Mouse (Mus musculus) embryonic facial prominence, embryonic 14.5 days (tissue): ENCODE data around the gene Lyrm9. TPM values are rescaled to one million over a fixed set of nuclear protein-coding genes. Genes with fewer than 3 reads are reported as not detected.

ENCODE experiments used
- polyA plus RNA-seq: library from polyadenylated mRNA; unstranded; fragments of >200 nt; fragmentation: Nextera tagmentation; extraction: Ambion mirVana; gene quantifications from 2 replicates; pipeline ENCODE4 v1.2.1, GENCODE M21; 2014

Lyrm9 gene
- polyA plus RNA-seq, 1 experiment from 2014 or later: 14.2 TPM

Other genes starting within 250 kb of the Lyrm9 start
- 10.6 and 13.4 TPM in 2 replicates for gene Nlk, start 129.2 kb upstream of the Lyrm9 start, polyA plus RNA-seq
- gene Ccnq, start 74.9 kb upstream of the Lyrm9 start, polyA plus RNA-seq: 37.2 and 41.3 TPM in 2 replicates
- gene Nos2, start 94.2 kb downstream of the Lyrm9 start, polyA plus RNA-seq: 2.1 TPM in 2 replicates
- 51.4 and 52.1 TPM in 2 replicates for gene Lgals9, start 158.4 kb downstream of the Lyrm9 start, polyA plus RNA-seq